39 mouse cellular contexts compared by ENCODE assay signal in genomic region chr19:8883616-8884015, GRCm38 (mm10). TPM values are rescaled to one million over a fixed set of nuclear protein-coding genes. Genes with fewer than 3 reads are reported as not detected.
"Had no signal": no experiment of that assay in that cellular context is flagged by ENCODE, and none has a peak within 500 bp of the region (broad histone marks: within the 10 kb centered on the region; RNA-seq: fewer than 3 reads in every experiment).

TSS of gene Lbhd1 (plus strand) at chr19:8883732.
TSS of gene Gm49403 (plus strand) at chr19:8883930.

- DNase-seq: cerebellum, adult 2 months; cerebellum, adult 8-10 months; cerebellum, adult 9-10 months; cerebellum, adult 9-11 months; cerebellum, postnatal 10 days; cerebellum, postnatal 14 days; cerebellum, postnatal 25 days; cerebellum, postnatal 36 days; embryo, embryonic 11 days; forebrain, postnatal 0 days; gastrocnemius, adult 2 months; gastrocnemius, postnatal 10 days; gastrocnemius, postnatal 14 days; gastrocnemius, postnatal 25 days; gastrocnemius, postnatal 36 days; heart, adult 11 months; heart, adult 18-20 months; heart, adult 2 months had no signal

RNA-seq across cellular contexts. Expression of gene Gm49403, which starts in this region (rescaled TPM):
- total RNA-seq: common myeloid progenitor, adult 5-6 weeks; forebrain, postnatal 0 days; gastrocnemius, adult 18-20 months; gastrocnemius, adult 2 months; gastrocnemius, adult 8-10 months; gastrocnemius, postnatal 10 days; gastrocnemius, postnatal 14 days; gastrocnemius, postnatal 25 days; gastrocnemius, postnatal 36 days; gastrocnemius, postnatal 4 days; granulocyte monocyte progenitor cell, adult 5-6 weeks; heart, adult 18-20 months; heart, adult 2 months had no signal
- polyA plus RNA-seq: cerebellum, adult 2 months; cortical plate, adult 2 months; embryonic facial prominence, embryonic 10.5 days; embryonic facial prominence, embryonic 11.5 days; embryonic facial prominence, embryonic 12.5 days; embryonic facial prominence, embryonic 13.5 days; embryonic facial prominence, embryonic 14.5 days; embryonic facial prominence, embryonic 15.5 days; erythroblast, embryonic 14.5 days; forebrain, embryonic 10.5 days; forebrain, embryonic 11.5 days; forebrain, embryonic 12.5 days; forebrain, embryonic 13.5 days; forebrain, embryonic 14.5 days; forebrain, embryonic 15.5 days; forebrain, embryonic 16.5 days; forebrain, postnatal 0 days; gonadal fat pad, adult 2 months; heart, adult 2 months had no signal
